Mouse (Mus musculus) kidney, embryonic 14.5 days (tissue): ENCODE data around the gene Dock1. TPM values are rescaled to one million over a fixed set of nuclear protein-coding genes. Genes with fewer than 3 reads are reported as not detected.

Experiments used
- ATAC-seq: fragments of 200-750 bp; cut with Nextera tagmentation; 2 replicates; pipeline ENCODE4 v1.8.0; 2017; ENCODE audit warnings: moderate number of reproducible peaks, mild to moderate bottlenecking, moderate TSS enrichment, moderate library complexity; ENCODE audit not compliant: low FRiP score, low TSS enrichment
- H3K27ac ChIP-seq: fragments of 300-500 bp; sonication (generic); 2 replicates; pipeline ENCODE4 v1.5.1; 2014; ENCODE audit warnings: low read depth, mild to moderate bottlenecking, low read length, moderate library complexity, mixed read lengths
- H3K27me3 ChIP-seq: fragments of 300-500 bp; sonication (generic); 2 replicates; pipeline ENCODE4 v1.6.1; 2014; ENCODE audit warnings: mild to moderate bottlenecking, low read length; ENCODE audit not compliant: control insufficient read depth, insufficient read depth
- H3K36me3 ChIP-seq: fragments of 300-500 bp; sonication (generic); 2 replicates; pipeline ENCODE4 v1.6.1; 2014; ENCODE audit warnings: low read length, mixed read lengths; ENCODE audit not compliant: control insufficient read depth, insufficient read depth
- H3K4me1 ChIP-seq: fragments of 300-500 bp; sonication (generic); 2 replicates; pipeline ENCODE4 v1.6.1; 2014; ENCODE audit warnings: low read length, mixed read lengths; ENCODE audit not compliant: control insufficient read depth, insufficient read depth
- H3K4me2 ChIP-seq: fragments of 300-500 bp; sonication (generic); replicated peaks from 2 replicates; pipeline ENCODE4 v1.6.1; 2014; ENCODE audit warnings: low read depth, mild to moderate bottlenecking, low read length
- H3K4me3 ChIP-seq: fragments of 300-500 bp; sonication (generic); 2 replicates; pipeline ENCODE4 v1.5.1; 2014; ENCODE audit warnings: mild to moderate bottlenecking, low read length
- H3K9ac ChIP-seq: fragments of 300-500 bp; sonication (generic); 2 replicates; pipeline ENCODE4 v1.6.1; 2014; ENCODE audit warnings: low read depth, mild to moderate bottlenecking, low read length, moderate library complexity
- H3K9me3 ChIP-seq: fragments of 300-500 bp; sonication (generic); 2 replicates; pipeline ENCODE4 v1.6.1; 2016; ENCODE audit warnings: low read length; ENCODE audit not compliant: control insufficient read depth
- WGBS: fragments of 180-500 bp; shearing (Covaris S2); extraction: QIAGEN DNeasy Blood & Tissue Kit; methylation state at CpG from one replicate; pipeline ENCODE4 v1.1.7; 2014; 5-methylcytosine and 5-hydroxymethylcytosine counted together
- polyA plus RNA-seq: library from polyadenylated mRNA; unstranded; fragments of >200 nt; fragmentation: Nextera tagmentation; extraction: Ambion mirVana; gene quantifications from 2 replicates; pipeline ENCODE4 v1.2.1, GENCODE M21; 2014

Gene Dock1
- polyA plus RNA-seq, 1 experiment from 2014 or later, result 60.6 TPM

GRCm38 (mm10) chr7:134872511-134872910, 202.1 kb downstream of the Dock1 start:
- WGBS, result 64% methylated on average over 3 of the region's 3 CpGs
- H3K9ac ChIP-seq, result no peak overlapping the region
- H3K36me3 ChIP-seq, result peaks cover 25% of the 10 kb centered on the region; the same call in 1 of the 2 replicates
- no peak for ATAC-seq
- no peaks in the 10 kb centered on the region for H3K9me3 ChIP-seq
- no peaks in the 10 kb centered on the region for H3K4me1 ChIP-seq
- H3K27ac ChIP-seq, result no peak overlapping the region
- no peaks in the 10 kb centered on the region for H3K27me3 ChIP-seq
- H3K4me3 ChIP-seq, result no peak overlapping the region
- H3K4me2 ChIP-seq, result no peak overlapping the region

- WGBS, result 86% methylated on average over 7 of the region's 7 CpGs
- H3K36me3 ChIP-seq, result peaks cover 27% of the 10 kb centered on the region; the same call in 1 of the 2 replicates
- no peak overlapping the region for H3K9ac ChIP-seq
- H3K4me3 ChIP-seq, result no peak overlapping the region
- no peaks in the 10 kb centered on the region for H3K9me3 ChIP-seq
- H3K27ac ChIP-seq, result no peak overlapping the region
- ATAC-seq, result no peak
- no peaks in the 10 kb centered on the region for H3K4me1 ChIP-seq
- no peak overlapping the region for H3K4me2 ChIP-seq
- no peaks in the 10 kb centered on the region for H3K27me3 ChIP-seq
Observed at GRCm38 (mm10) chr7:134872981-134873380, 202.5 kb downstream of the Dock1 start.

GRCm38 (mm10) chr7:134878985-134879384, 208.5 kb downstream of the Dock1 start:
- Histone ChIP-seq H3K27ac (no peak overlapping the region), H3K4me3 (no peak overlapping the region), H3K36me3 (peaks cover 32% of the 10 kb centered on the region; the same call in 1 of the 2 replicates), H3K9me3 (no peaks in the 10 kb centered on the region), H3K4me2 (no peak overlapping the region), H3K4me1 (no peaks in the 10 kb centered on the region), H3K27me3 (no peaks in the 10 kb centered on the region), H3K9ac (no peak overlapping the region)
- WGBS, result 85% methylated on average over 6 of the region's 6 CpGs
- no peak for ATAC-seq

- Histone ChIP-seq H3K4me2 (no peak overlapping the region), H3K4me1 (no peaks in the 10 kb centered on the region), H3K4me3 (no peak overlapping the region), H3K9me3 (no peaks in the 10 kb centered on the region), H3K36me3 (peaks cover 18% of the 10 kb centered on the region; the same call in 1 of the 2 replicates), H3K9ac (no peak overlapping the region), H3K27me3 (no peaks in the 10 kb centered on the region), H3K27ac (no peak overlapping the region)
- ATAC-seq, result no peak
- WGBS, result 77% methylated on average over 6 of the region's 6 CpGs
Observed at GRCm38 (mm10) chr7:134880431-134880830, 210.0 kb downstream of the Dock1 start.

GRCm38 (mm10) chr7:134883516-134883915, 213.1 kb downstream of the Dock1 start:
- H3K4me1 ChIP-seq, result no peaks in the 10 kb centered on the region
- H3K9ac ChIP-seq, result no peak overlapping the region
- no peak; the same call in 1 of the 2 replicates for ATAC-seq
- no peak overlapping the region for H3K4me3 ChIP-seq
- no peaks in the 10 kb centered on the region for H3K36me3 ChIP-seq
- WGBS, result 33% methylated on average over 6 of the region's 6 CpGs
- no peak overlapping the region for H3K4me2 ChIP-seq
- no peaks in the 10 kb centered on the region for H3K27me3 ChIP-seq
- H3K27ac ChIP-seq, result no peak overlapping the region
- H3K9me3 ChIP-seq, result no peaks in the 10 kb centered on the region

GRCm38 (mm10) chr7:134892449-134892871, 222.0 kb downstream of the Dock1 start:
- H3K4me2 ChIP-seq, result no peak overlapping the region
- no peak overlapping the region for H3K4me3 ChIP-seq
- 90% methylated on average over 13 of the region's 13 CpGs for WGBS
- H3K4me1 ChIP-seq, result no peaks in the 10 kb centered on the region
- H3K9ac ChIP-seq, result no peak overlapping the region
- H3K9me3 ChIP-seq, result no peaks in the 10 kb centered on the region
- H3K27me3 ChIP-seq, result no peaks in the 10 kb centered on the region
- no peak overlapping the region for H3K27ac ChIP-seq
- peaks cover 3% of the 10 kb centered on the region; the same call in 1 of the 2 replicates for H3K36me3 ChIP-seq
- no peak for ATAC-seq

- Histone ChIP-seq H3K9me3 (no peaks in the 10 kb centered on the region), H3K4me3 (no peak overlapping the region), H3K9ac (no peak overlapping the region), H3K36me3 (peaks cover 3% of the 10 kb centered on the region; the same call in 1 of the 2 replicates), H3K27me3 (no peaks in the 10 kb centered on the region), H3K4me2 (no peak overlapping the region), H3K4me1 (no peaks in the 10 kb centered on the region), H3K27ac (no peak overlapping the region)
- no peak for ATAC-seq
- WGBS, result 83% methylated on average over 4 of the region's 4 CpGs
Observed at GRCm38 (mm10) chr7:134892972-134893371, 222.5 kb downstream of the Dock1 start.

- 79% methylated on average over 2 of the region's 2 CpGs for WGBS
- Histone ChIP-seq H3K36me3 (peaks cover 3% of the 10 kb centered on the region; the same call in 1 of the 2 replicates), H3K4me3 (no peak overlapping the region), H3K9me3 (no peaks in the 10 kb centered on the region), H3K27ac (no peak overlapping the region), H3K9ac (no peak overlapping the region), H3K27me3 (no peaks in the 10 kb centered on the region), H3K4me2 (no peak overlapping the region), H3K4me1 (no peaks in the 10 kb centered on the region)
- ATAC-seq, result no peak
Observed at GRCm38 (mm10) chr7:134894604-134895003, 224.2 kb downstream of the Dock1 start.

GRCm38 (mm10) chr7:134899462-134899861, 229.0 kb downstream of the Dock1 start:
- H3K4me1 ChIP-seq, result no peaks in the 10 kb centered on the region
- peaks cover 3% of the 10 kb centered on the region; the same call in 1 of the 2 replicates for H3K36me3 ChIP-seq
- H3K27ac ChIP-seq, result no peak overlapping the region
- H3K9me3 ChIP-seq, result no peaks in the 10 kb centered on the region
- no peak overlapping the region for H3K4me3 ChIP-seq
- no peaks in the 10 kb centered on the region for H3K27me3 ChIP-seq
- WGBS, result 49% methylated on average over 2 of the region's 2 CpGs
- ATAC-seq, result peak; percentile 46; the same call in 1 of the 2 replicates
- no peak overlapping the region for H3K9ac ChIP-seq
- H3K4me2 ChIP-seq, result no peak overlapping the region
